Mouse (Mus musculus): ENCODE data around the gene Zfp202. TPM values are rescaled to one million over a fixed set of nuclear protein-coding genes. Genes with fewer than 3 reads are reported as not detected.

Zfp202 gene
- total and polyA plus RNA-seq, 2 experiments from 2014 or later, result 6.6 to 9.3 TPM

DNA sequence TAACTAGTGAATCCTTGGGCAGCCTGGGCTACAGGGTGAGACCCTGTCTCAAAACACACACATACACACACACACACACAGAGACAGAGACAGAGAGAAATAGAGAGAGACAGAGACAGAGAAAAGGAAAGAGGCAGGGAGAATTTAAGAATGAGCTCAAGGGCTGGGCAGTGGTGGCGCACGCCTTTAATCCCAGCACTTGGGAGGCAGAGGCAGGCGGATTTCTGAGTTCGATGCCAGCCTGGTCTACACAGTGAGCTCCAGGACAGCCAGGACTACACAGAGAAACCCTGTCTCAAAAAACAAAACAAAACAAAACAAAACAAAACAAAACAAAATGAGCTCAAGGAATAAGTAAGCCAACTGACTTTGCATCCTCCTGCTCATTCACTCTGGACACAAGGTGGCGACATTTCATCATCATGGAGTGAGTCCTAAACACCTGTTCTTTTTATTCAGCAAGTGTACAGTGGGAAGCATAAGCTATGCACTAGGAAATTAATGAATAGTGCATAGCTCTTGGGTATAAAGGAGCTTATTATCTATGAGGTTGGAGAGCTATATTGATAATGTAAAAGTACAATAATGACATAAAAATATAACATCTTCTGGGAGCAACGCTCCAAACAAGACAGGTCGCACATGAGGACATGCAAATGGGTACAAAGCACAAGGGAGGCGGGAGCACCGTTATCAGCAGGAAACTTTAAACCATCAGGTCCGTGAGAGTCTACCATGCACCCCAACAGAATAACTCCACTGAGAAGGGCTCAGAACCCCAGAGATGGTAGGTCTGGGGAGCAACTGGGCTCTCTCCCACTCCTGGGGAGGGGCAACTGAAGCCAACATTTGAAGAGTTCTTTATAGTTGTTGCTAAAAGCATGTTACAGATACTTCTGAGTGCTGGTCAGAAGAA is 36.0 kb downstream of the Zfp202 start:
- Histone ChIP-seq H3K27ac (ENCODE audit: low read depth, low read length) (no peak overlapping the region), H3K4me1 (ENCODE audit: insufficient read depth) (no peaks in the 10 kb centered on the region; the same call in 1 of the 2 replicates), H3K4me3 (ENCODE audit: low read depth, low read length) (no peak overlapping the region), H3K4me2 (ENCODE audit: low read depth) (no peak overlapping the region), H3K9me3 (ENCODE audit: low read length) (no peaks in the 10 kb centered on the region), H3K36me3 (ENCODE audit: insufficient read depth) (no peaks in the 10 kb centered on the region), H3K27me3 (ENCODE audit: insufficient read depth, low read length) (no peaks in the 10 kb centered on the region), H3K9ac (no peak overlapping the region)
- peak; percentile 91 for TF ChIP-seq CTCF (IDR thresholded peaks at IDR 0.05; ENCODE audit: low read depth)
- whole genome bisulfite sequencing, result 72% methylated on average over 10 of the region's 10 CpGs
- DNase-seq (peak; percentile 91), ATAC-seq (peak; percentile 95)

DNA sequence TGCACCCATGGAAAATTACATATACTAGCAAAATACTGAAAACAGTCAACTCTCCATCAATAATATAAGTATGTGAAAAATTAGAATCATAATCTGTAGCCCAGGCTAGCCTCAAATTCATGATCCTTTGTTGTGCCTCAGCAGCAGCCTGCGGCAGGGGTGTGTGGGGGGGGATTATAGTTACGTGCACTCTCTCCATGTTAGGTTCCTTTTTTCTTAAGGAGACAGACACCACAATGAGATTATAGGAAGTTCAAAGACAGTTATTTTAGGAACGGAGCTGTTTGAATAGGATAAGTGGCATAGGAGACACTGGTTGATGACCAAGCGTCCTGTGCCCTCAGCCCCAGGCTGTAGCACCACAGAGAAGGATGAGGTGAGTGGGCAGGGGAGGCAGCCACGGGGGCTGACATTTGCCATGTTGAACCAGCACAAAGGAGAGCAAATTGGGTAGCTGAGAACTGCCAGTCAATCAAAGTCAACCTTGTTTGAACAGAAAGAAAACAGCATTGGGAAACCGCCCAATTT is 36.8 kb downstream of the Zfp202 start:
- WGBS, result 35% methylated on average over 6 of the region's 6 CpGs
- H3K4me2 ChIP-seq (ENCODE audit: low read depth), result no peak overlapping the region
- no peak for ATAC-seq

DNA sequence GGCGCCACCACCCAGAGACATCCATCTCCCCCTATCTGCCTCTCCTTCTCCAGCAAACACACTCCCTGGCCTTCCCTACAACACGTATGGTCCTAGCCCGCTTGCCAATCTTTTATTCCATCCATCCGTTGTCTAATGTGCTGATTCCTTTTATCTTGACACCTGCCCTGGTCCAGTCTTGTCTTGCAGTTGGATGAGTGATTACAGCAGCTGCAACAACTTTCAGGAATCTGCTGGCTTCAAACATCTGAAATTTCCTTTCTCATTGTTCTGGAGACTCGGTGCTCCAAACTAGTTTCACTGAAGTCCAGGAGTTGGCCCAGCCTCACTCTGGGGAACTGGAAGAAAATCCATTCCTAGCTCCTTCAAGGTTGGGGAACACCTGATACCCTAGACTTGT is 37.4 kb downstream of the Zfp202 start:
- Histone ChIP-seq H3K9me3 (ENCODE audit: low read length) (no peaks in the 10 kb centered on the region), H3K4me1 (ENCODE audit: insufficient read depth) (no peaks in the 10 kb centered on the region; the same call in 1 of the 2 replicates), H3K4me2 (ENCODE audit: low read depth) (no peak overlapping the region), H3K27ac (ENCODE audit: low read depth, low read length) (no peak overlapping the region), H3K27me3 (ENCODE audit: insufficient read depth, low read length) (no peaks in the 10 kb centered on the region), H3K36me3 (ENCODE audit: insufficient read depth) (no peaks in the 10 kb centered on the region), H3K4me3 (ENCODE audit: low read depth, low read length) (no peak overlapping the region), H3K9ac (no peak overlapping the region)
- 47% methylated on average over 5 of the region's 5 CpGs for WGBS
- ATAC-seq (no peak), DNase-seq (no peak)
- TF ChIP-seq CTCF (IDR thresholded peaks at IDR 0.05; ENCODE audit: low read depth), result no peak

More for the DNA sequence above, 36.8 kb downstream of the Zfp202 start:
- H3K4me3 ChIP-seq (ENCODE audit: low read depth, low read length), result no peak overlapping the region
- TF ChIP-seq CTCF (IDR thresholded peaks at IDR 0.05; ENCODE audit: low read depth), result no peak
- no peak overlapping the region for H3K9ac ChIP-seq
- no peaks in the 10 kb centered on the region for H3K9me3 ChIP-seq (ENCODE audit: low read length)
- H3K27me3 ChIP-seq (ENCODE audit: insufficient read depth, low read length), result no peaks in the 10 kb centered on the region
- H3K36me3 ChIP-seq (ENCODE audit: insufficient read depth), result no peaks in the 10 kb centered on the region
- no peak for DNase-seq
- H3K4me1 ChIP-seq (ENCODE audit: insufficient read depth), result no peaks in the 10 kb centered on the region; the same call in 1 of the 2 replicates
- H3K27ac ChIP-seq (ENCODE audit: low read depth, low read length), result no peak overlapping the region

DNA sequence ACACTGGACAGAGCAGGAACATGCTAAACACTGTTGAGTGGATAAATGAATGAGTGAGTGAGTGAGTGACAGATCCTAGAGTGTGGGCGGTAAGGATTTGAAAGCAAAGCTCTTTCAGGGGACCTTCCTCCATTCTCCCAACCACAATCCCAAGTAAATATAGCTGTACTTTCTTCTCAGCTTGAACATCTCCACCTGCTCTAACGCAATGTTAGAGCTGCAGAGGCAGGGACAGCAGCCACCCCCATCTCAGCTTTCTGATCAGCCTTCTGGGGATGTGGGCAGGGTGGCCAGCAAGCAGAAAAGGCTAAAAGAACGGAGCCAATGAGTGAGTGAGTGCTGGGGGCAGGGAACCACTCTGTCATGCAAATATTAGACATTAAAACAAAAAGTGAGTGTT is 38.9 kb downstream of the Zfp202 start:
- ATAC-seq (no peak), DNase-seq (no peak)
- no peak for TF ChIP-seq CTCF (IDR thresholded peaks at IDR 0.05; ENCODE audit: low read depth)
- Histone ChIP-seq H3K9me3 (ENCODE audit: low read length) (no peaks in the 10 kb centered on the region), H3K27ac (ENCODE audit: low read depth, low read length) (no peak overlapping the region), H3K4me3 (ENCODE audit: low read depth, low read length) (no peak overlapping the region), H3K4me2 (ENCODE audit: low read depth) (no peak overlapping the region), H3K27me3 (ENCODE audit: insufficient read depth, low read length) (no peaks in the 10 kb centered on the region), H3K4me1 (ENCODE audit: insufficient read depth) (no peaks in the 10 kb centered on the region; the same call in 1 of the 2 replicates), H3K36me3 (ENCODE audit: insufficient read depth) (no peaks in the 10 kb centered on the region), H3K9ac (no peak overlapping the region)
- 76% methylated on average over 3 of the region's 3 CpGs for WGBS

DNA sequence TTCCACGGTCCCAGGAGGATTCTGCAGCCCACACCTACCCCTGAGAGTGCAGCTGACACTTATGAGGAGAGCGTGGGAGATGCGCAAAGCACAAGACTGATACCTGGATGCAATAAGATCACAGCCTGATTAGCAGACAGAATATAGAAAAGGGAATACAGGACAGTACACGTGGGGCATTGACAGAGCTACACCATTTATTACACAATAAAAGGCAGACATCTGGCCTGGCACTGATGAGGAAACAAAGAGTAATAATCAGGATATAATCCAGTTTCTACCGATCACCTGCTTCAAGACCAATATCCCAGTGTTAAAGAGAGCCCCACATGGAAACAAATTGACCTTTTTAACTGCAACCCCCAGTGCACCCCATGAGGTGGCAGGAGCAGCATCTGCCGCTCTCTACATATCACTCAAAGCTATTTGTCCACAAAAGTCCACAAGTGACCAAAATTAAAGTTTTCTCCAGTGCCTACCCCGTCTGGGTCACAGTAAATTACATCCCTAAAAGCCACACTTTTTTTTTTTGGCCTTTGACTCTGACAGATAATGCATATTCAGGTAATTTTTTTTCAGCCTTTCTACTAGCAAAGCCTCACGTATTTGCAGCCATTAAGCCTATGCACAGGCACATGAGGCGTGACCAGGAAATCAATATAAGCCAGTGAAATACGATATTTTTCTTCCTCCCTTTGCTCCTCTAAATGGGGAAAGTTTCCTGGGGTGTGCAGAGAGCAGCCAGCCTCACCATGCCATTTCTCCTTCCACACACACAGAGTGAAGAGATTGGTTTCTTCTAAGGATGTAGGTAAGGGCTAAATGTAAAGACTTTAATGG is 42.3 kb downstream of the Zfp202 start:
- Histone ChIP-seq H3K9ac (no peak overlapping the region), H3K27me3 (ENCODE audit: insufficient read depth, low read length) (no peaks in the 10 kb centered on the region), H3K27ac (ENCODE audit: low read depth, low read length) (no peak overlapping the region), H3K36me3 (ENCODE audit: insufficient read depth) (no peaks in the 10 kb centered on the region), H3K4me1 (ENCODE audit: insufficient read depth) (no peaks in the 10 kb centered on the region), H3K4me2 (ENCODE audit: low read depth) (no peak overlapping the region), H3K4me3 (ENCODE audit: low read depth, low read length) (no peak overlapping the region), H3K9me3 (ENCODE audit: low read length) (no peaks in the 10 kb centered on the region)
- WGBS, result 71% methylated on average over 10 of the region's 10 CpGs
- DNase-seq (no peak), ATAC-seq (no peak)
- TF ChIP-seq CTCF (IDR thresholded peaks at IDR 0.05; ENCODE audit: low read depth), result no peak

DNA sequence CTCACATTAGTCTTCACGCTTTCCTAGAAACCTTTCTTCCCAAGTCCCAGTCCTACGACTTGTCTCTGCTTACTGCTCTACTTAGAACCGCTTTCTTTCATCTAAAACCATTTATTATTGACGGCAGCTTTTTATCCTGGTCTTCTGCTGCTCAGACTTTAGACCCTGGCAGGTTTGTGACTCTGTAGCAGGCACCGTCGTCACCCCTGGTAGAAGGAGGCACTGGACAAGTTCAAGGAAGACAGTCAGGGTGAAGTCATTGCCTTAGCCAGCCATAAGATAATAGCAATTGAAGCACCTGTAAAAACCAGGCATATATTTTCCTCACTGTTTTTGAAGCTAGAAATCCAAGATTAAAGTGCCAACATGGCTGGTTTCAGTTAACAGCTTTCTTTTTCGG is 43.1 kb downstream of the Zfp202 start:
- WGBS, result 85% methylated on average over 7 of the region's 7 CpGs
- no peaks in the 10 kb centered on the region for H3K36me3 ChIP-seq (ENCODE audit: insufficient read depth)
- no peak overlapping the region for H3K4me3 ChIP-seq (ENCODE audit: low read depth, low read length)
- ATAC-seq, result no peak
- H3K9me3 ChIP-seq (ENCODE audit: low read length), result no peaks in the 10 kb centered on the region
- H3K4me2 ChIP-seq (ENCODE audit: low read depth), result no peak overlapping the region
- TF ChIP-seq CTCF (IDR thresholded peaks at IDR 0.05; ENCODE audit: low read depth), result no peak
- no peak for DNase-seq
- H3K27me3 ChIP-seq (ENCODE audit: insufficient read depth, low read length), result no peaks in the 10 kb centered on the region
- H3K9ac ChIP-seq, result no peak overlapping the region
- H3K4me1 ChIP-seq (ENCODE audit: insufficient read depth), result no peaks in the 10 kb centered on the region
- no peak overlapping the region for H3K27ac ChIP-seq (ENCODE audit: low read depth, low read length)
